Mouse (Mus musculus): Measurements from ENCODE around the gene Cenpw. TPM values are rescaled to one million over a fixed set of nuclear protein-coding genes. Genes with fewer than 3 reads are reported as not detected.
A peak's percentile ranks its signal among the peaks of the same experiment; 100 is the strongest.

The Cenpw gene
- under 1 TPM; 0.54 to 0.74 TPM for total RNA-seq (2021)
- long read RNA-seq, experiment 1, transcript Cenpw-201 (3 exons, 1,532 nt): major isoform, 7 of 7 reads
- long read RNA-seq, experiment 1, partial matches to known transcripts: 0 of 7 reads
- long read RNA-seq, experiment 1, other reads (novel, unspliced or antisense): 0 of 7 reads
- long read RNA-seq, experiment 2, transcript Cenpw-201 (3 exons, 1,532 nt): major isoform, 10 of 10 reads
- long read RNA-seq, experiment 2, partial matches to known transcripts: 0 of 10 reads
- long read RNA-seq, experiment 2, other reads (novel, unspliced or antisense): 0 of 10 reads

- intact Hi-C loops (cut with DNase I): no loop called here
- peak; percentile 66 to 78 for DNase-seq
Observed at GRCm38 (mm10) chr10:30199916-30200826, at the start of gene Cenpw. Gene Cenpw, minus strand, starts transcription at chr10:30200560.

- intact Hi-C loops (cut with DNase I): no loop called here
- DNase-seq: no peak
Observed at GRCm38 (mm10) chr10:30249654-30250053, 49.3 kb upstream of the Cenpw start.

DNA sequence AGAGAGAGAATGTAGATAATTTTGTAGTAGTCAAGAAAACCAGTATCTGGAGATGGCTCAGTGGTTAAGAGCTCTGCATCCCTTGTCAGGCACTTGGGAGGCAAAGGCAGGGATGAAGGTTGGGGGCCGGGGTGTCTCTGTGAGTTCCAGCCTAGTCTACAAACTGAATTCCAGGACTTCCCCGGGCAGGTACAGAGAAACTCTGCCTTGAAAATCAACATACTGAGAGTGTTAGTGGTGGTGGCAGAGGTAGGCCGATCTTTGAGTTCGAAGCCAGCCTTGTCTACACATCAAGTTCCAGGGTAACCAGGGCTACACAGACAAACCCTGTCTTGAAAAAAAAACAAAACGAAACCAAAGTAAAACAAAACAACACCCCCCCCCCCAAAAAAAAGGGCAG is 859 bp downstream of the Cenpw start:
- intact Hi-C loops (cut with DNase I): no loop called here
- no peak for DNase-seq

DNA sequence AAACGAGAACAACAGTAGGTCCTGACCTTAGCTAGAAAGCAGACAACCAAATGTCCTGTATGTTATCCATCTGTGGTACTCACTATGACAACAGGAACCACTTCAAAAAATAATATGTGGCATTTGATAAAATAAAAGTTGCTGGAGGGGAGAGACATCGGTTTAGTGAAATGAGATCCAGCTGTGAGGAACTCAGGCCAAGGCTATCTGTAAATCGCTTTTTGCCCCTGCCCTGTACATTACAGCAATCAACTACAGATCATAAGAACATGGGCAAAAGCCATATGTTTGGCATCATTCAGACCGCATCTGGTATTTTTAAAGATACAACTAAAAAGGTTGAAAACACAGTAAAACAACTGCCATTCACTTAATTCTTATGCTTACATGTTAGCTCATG is 32.7 kb downstream of the Cenpw start:
- no peak for DNase-seq
- intact Hi-C loops (cut with DNase I): no loop called here
